Mouse (Mus musculus) testis, adult 2 months (tissue): ENCODE measurements around the gene Gm13279.
"Not testable (repeated sequence)": the region's sequence is repeated elsewhere in the genome, so short reads cannot be mapped to it uniquely, and the experiment has no call there.

ENCODE experiments used
- CTCF ChIP-seq: fragments of 200-500 bp; IDR thresholded peaks from 2 replicates; pipeline ENCODE4 v1.5.1; 2012; ENCODE audit warnings: low read depth, mild to moderate bottlenecking, inconsistent platforms, low read length, moderate library complexity; ENCODE audit not compliant: control insufficient read depth, insufficient read depth, insufficient replicate concordance
- POLR2A ChIP-seq: fragments of 200-500 bp; IDR thresholded peaks from 2 replicates; pipeline ENCODE4 v1.6.1; 2012; ENCODE audit warnings: low read depth, mild to moderate bottlenecking, inconsistent platforms, low read length, moderate library complexity; ENCODE audit not compliant: control insufficient read depth

DNA sequence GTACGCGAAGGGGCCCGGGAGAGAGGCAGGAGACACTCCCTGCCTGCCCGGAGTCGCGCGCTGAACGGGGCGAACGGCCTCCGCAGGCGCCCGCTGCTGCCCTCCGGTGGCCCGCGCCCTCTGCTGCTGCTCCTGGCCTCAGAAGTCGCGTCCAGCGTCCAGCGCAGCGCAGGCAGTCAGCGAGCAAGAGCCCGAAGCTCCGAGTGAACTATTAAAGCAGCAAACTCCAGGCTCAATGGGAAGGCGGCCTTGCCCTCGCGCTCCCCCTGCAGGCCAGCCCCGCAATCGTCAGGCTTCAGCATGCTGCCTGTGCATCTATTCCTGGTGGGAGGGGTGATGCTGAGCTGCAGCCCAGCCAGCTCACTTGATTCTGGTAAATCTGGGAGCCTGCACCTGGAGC lies 20.6 kb upstream of the Gm13279 start, which contains the start of gene Gm13289:
- not testable (repeated sequence) for TF ChIP-seq POLR2A, CTCF
